Mouse (Mus musculus) spleen, adult 2 months (tissue): ENCODE results near the gene Zfand2b. TPM values are rescaled to one million over a fixed set of nuclear protein-coding genes. Genes with fewer than 3 reads are reported as not detected.

ENCODE experiments used
- DNase-seq, 2 experiments: peaks; one replicate each; pipeline versions ENCODE4 v3.0.0 to v3.0.0-alpha.2; 2012 to 2021; ENCODE audit warnings: low spot score in 2 of 2, low read depth in 1 of 2
- H3K27ac ChIP-seq: fragments of 200-500 bp; 2 replicates; pipeline ENCODE4 v1.5.1; 2012; ENCODE audit warnings: low read length, inconsistent platforms; ENCODE audit not compliant: insufficient read depth
- H3K27me3 ChIP-seq: fragments of 200-500 bp; 2 replicates; pipeline ENCODE4 v1.6.1; 2012; ENCODE audit warnings: mild to moderate bottlenecking, moderate library complexity, low read length, inconsistent platforms; ENCODE audit not compliant: control insufficient read depth, insufficient read depth
- H3K36me3 ChIP-seq: fragments of 200-500 bp; 2 replicates; pipeline ENCODE4 v1.6.1; 2012; ENCODE audit warnings: mild to moderate bottlenecking, low read length, inconsistent platforms; ENCODE audit not compliant: control insufficient read depth, insufficient read depth
- H3K4me1 ChIP-seq: fragments of 200-500 bp; 2 replicates; pipeline ENCODE4 v1.6.1; 2011; ENCODE audit warnings: inconsistent platforms; ENCODE audit not compliant: control insufficient read depth, insufficient read depth, insufficient read length
- H3K4me3 ChIP-seq: fragments of 200-500 bp; 2 replicates; pipeline ENCODE4 v1.5.1; 2011; ENCODE audit warnings: mild to moderate bottlenecking, inconsistent platforms; ENCODE audit not compliant: insufficient read depth, insufficient read length; ENCODE audit errors: extremely low read depth
- CTCF ChIP-seq: fragments of 200-500 bp; IDR thresholded peaks from 2 replicates; pipeline ENCODE4 v1.5.1; 2011; ENCODE audit warnings: mild to moderate bottlenecking, inconsistent platforms; ENCODE audit not compliant: insufficient read depth, insufficient read length, insufficient replicate concordance; ENCODE audit errors: extremely low read depth
- POLR2A ChIP-seq: fragments of 200-500 bp; IDR thresholded peaks from 2 replicates; pipeline ENCODE4 v1.6.1; 2011; ENCODE audit warnings: low read depth, low read length, inconsistent platforms
- WGBS: fragments of 180-500 bp; shearing (Covaris S2); methylation state at CpG from one replicate; pipeline ENCODE4 v1.1.7; 2018; 5-methylcytosine and 5-hydroxymethylcytosine counted together
- polyA plus RNA-seq: library from polyadenylated mRNA; depleted of rRNA; stranded (reverse); fragments of >200 nt; gene quantifications from 2 replicates; pipeline ENCODE4 v1.2.3, GENCODE M21; 2012; rRNA removed

The Zfand2b gene
- polyA plus RNA-seq, 1 experiment, result 47.7 TPM

- H3K4me1 ChIP-seq, result peaks cover 22% of the 10 kb centered on the region; the same call in 1 of the 2 replicates
- no peaks in the 10 kb centered on the region for H3K27me3 ChIP-seq
- peak; percentile 86 to 96 for DNase-seq
- 1% methylated on average over 24 of the region's 24 CpGs for WGBS
- H3K27ac ChIP-seq, result peak overlapping the region; percentile 82
- TF ChIP-seq CTCF (peak; percentile 36; the same call in 1 of the 2 replicates), POLR2A (peak; percentile 99)
- H3K36me3 ChIP-seq, result peaks cover 19% of the 10 kb centered on the region
- H3K4me3 ChIP-seq, result peak overlapping the region; percentile 86
Measured at GRCm38 (mm10) chr1:75219078-75219477, 50.6 kb downstream of the Zfand2b start.

DNA sequence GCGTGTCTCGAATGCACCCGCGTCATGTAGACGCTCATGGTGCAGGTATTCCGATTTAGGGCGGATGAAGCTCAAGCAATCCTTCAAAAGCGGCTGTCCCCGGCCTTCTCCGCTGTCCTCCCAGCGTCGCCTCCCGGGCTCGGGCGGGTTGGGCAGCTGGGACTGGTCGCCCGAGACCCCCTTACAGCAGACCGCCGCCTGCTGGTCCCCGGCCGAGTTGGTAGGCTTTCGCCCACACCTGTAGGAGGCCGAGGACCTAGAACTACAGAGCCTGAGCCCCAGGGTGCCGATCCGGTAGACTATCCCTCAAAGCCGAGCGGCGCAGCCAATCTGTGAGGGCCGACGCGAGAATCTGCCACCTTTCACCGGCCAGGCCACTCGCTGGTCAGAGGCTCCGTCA lies 51.1 kb downstream of the Zfand2b start, which contains the start of gene Tuba4a:
Gene Tuba4a, minus strand, starts transcription at position 335 of the 400 bp plus-strand sequence.
- H3K27ac ChIP-seq, result peak within 1 kb of the TSS; percentile 82
- DNase-seq, result peak in 1 of 2 experiments; percentile 48
- H3K4me3 ChIP-seq, result peak within 1 kb of the TSS; percentile 86
- H3K4me1 ChIP-seq, result peaks cover 22% of the 10 kb centered on the region; the same call in 1 of the 2 replicates
- peaks cover 15% of the 10 kb centered on the region for H3K36me3 ChIP-seq
- WGBS, result 9% methylated on average over 34 of the region's 34 CpGs
- 0 out of 2 replicates have a peak, but pooled peaks have one; percentile 8 for TF ChIP-seq CTCF
- no peak for TF ChIP-seq POLR2A
- no peaks in the 10 kb centered on the region for H3K27me3 ChIP-seq

Other genes starting within 250 kb of the Zfand2b start
- not detected in 2 replicates for gene Cfap65, start 233.0 kb upstream of the Zfand2b start, polyA plus RNA-seq
- gene Ihh, start 217.0 kb upstream of the Zfand2b start, polyA plus RNA-seq, result 0.18 and 0.26 TPM in 2 replicates
- 1.3 TPM in 2 replicates for gene Nhej1, start 43.4 kb upstream of the Zfand2b start, polyA plus RNA-seq
- gene Slc23a3, start 34.8 kb upstream of the Zfand2b start, polyA plus RNA-seq, result 0.30 and 0.50 TPM in 2 replicates
- gene Cnppd1, start 25.9 kb upstream of the Zfand2b start, polyA plus RNA-seq, result 59.3 and 71.7 TPM in 2 replicates
- 88.2 and 101 TPM in 2 replicates for gene Retreg2, start 25.9 kb upstream of the Zfand2b start, polyA plus RNA-seq
- 14.0 and 15.7 TPM in 2 replicates for gene Abcb6, start 11.7 kb downstream of the Zfand2b start, polyA plus RNA-seq
- 15.5 and 15.9 TPM in 2 replicates for gene Ankzf1, start 23.5 kb downstream of the Zfand2b start, polyA plus RNA-seq
- 34.5 and 40.8 TPM in 2 replicates for gene Atg9a, start 23.6 kb downstream of the Zfand2b start, polyA plus RNA-seq
- 5.3 and 5.7 TPM in 2 replicates for gene Glb1l, start 42.2 kb downstream of the Zfand2b start, polyA plus RNA-seq
- 121 and 131 TPM in 2 replicates for gene Stk16, start 42.2 kb downstream of the Zfand2b start, polyA plus RNA-seq
- gene Tuba4a, start 51.2 kb downstream of the Zfand2b start, polyA plus RNA-seq, result 123 and 132 TPM in 2 replicates
- gene A630095N17Rik, start 63.5 kb downstream of the Zfand2b start, polyA plus RNA-seq, result 0.19 TPM in 1 of 2 replicates, not detected in the other
- 32.6 and 45.8 TPM in 2 replicates for gene Dnajb2, start 67.8 kb downstream of the Zfand2b start, polyA plus RNA-seq
- 0.22 and 0.35 TPM in 2 replicates for gene Ptprn, start 95.9 kb downstream of the Zfand2b start, polyA plus RNA-seq
- 0.18 TPM in 1 of 2 replicates, not detected in the other for gene Resp18, start 109.8 kb downstream of the Zfand2b start, polyA plus RNA-seq
- gene Dnpep, start 149.3 kb downstream of the Zfand2b start, polyA plus RNA-seq, result 76.1 and 81.0 TPM in 2 replicates
- gene Des, start 191.7 kb downstream of the Zfand2b start, polyA plus RNA-seq, result 40.5 and 49.3 TPM in 2 replicates
- 14.3 and 21.2 TPM in 2 replicates for gene Speg, start 206.7 kb downstream of the Zfand2b start, polyA plus RNA-seq